Mouse (Mus musculus) olfactory bulb, adult 2 months (tissue): ENCODE data around the gene 4833439L19Rik. TPM values are rescaled to one million over a fixed set of nuclear protein-coding genes. Genes with fewer than 3 reads are reported as not detected.
A peak's percentile ranks its signal among the peaks of the same experiment; 100 is the strongest.

Experiments
- H3K27ac ChIP-seq: fragments of 200-500 bp; 2 replicates; pipeline ENCODE4 v1.5.1; 2012; ENCODE audit warnings: low read depth, low read length; ENCODE audit not compliant: insufficient read depth
- H3K4me1 ChIP-seq: fragments of 200-500 bp; 2 replicates; pipeline ENCODE4 v1.6.1; 2012; ENCODE audit warnings: low read length; ENCODE audit not compliant: control insufficient read depth, insufficient read depth
- H3K4me3 ChIP-seq: fragments of 200-500 bp; 2 replicates; pipeline ENCODE4 v1.5.1; 2012; ENCODE audit warnings: mild to moderate bottlenecking, low read depth, low read length, moderate library complexity; ENCODE audit not compliant: insufficient read depth
- CTCF ChIP-seq: fragments of 200-500 bp; IDR thresholded peaks from 2 replicates; pipeline ENCODE4 v1.5.1; 2012; ENCODE audit warnings: low read depth, mild to moderate bottlenecking, low read length, moderate library complexity; ENCODE audit not compliant: insufficient read depth
- POLR2A ChIP-seq: fragments of 200-500 bp; IDR thresholded peaks from 2 replicates; pipeline ENCODE4 v1.6.1; 2012; ENCODE audit warnings: mild to moderate bottlenecking, low read depth, low read length, moderate library complexity; ENCODE audit not compliant: insufficient read depth
- WGBS: fragments of 180-500 bp; shearing (Covaris S2); methylation state at CpG from one replicate; pipeline ENCODE4 v1.1.7; 2018; 5-methylcytosine and 5-hydroxymethylcytosine counted together
- polyA plus RNA-seq: library from polyadenylated mRNA; stranded (reverse); fragments of >200 nt; gene quantifications from 2 replicates; pipeline ENCODE4 v1.2.4, GENCODE M21; 2012; ENCODE audit warnings: low replicate concordance; ENCODE audit not compliant: missing spikeins, insufficient read depth, insufficient read length

The 4833439L19Rik gene
- polyA plus RNA-seq, 1 experiment: not detected

DNA sequence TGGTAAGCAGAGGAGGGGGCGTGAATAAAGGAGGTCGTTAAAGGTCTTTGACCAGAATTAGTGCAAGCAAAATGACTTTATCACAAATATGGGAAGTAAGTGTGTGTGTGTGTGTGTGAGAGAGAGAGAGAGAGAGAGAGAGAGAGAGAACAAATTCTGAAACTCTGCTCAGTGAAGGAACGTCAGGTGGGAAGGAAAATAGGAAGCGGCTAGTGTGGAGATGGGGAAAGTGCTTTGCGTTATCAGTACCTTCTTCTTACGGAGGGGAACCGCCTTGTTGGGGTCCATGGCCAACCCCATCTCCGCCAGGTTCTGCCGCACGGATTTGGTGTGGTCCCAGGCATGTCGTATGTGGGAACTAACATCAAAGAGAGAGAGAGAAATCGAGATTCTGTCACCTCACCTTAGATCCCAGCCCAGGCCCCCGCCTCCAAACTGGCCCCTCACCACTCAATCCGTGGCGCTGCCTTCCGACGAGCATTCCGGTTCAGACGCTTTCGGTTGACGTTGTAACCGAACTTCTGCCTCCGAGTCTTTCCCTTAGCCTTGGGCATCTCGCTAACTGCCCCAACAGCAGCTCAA is 24.3 kb upstream of the 4833439L19Rik start:
- WGBS: 1% methylated on average over 24 of the region's 24 CpGs
- Histone ChIP-seq H3K4me1 (peaks cover 3% of the 10 kb centered on the region; the same call in 1 of the 2 replicates), H3K27ac (no peak overlapping the region), H3K4me3 (peak overlapping the region; percentile 84)
- no peak for TF ChIP-seq CTCF
- TF ChIP-seq POLR2A: 0 out of 2 replicates have a peak, but pooled peaks have one; percentile 4

DNA sequence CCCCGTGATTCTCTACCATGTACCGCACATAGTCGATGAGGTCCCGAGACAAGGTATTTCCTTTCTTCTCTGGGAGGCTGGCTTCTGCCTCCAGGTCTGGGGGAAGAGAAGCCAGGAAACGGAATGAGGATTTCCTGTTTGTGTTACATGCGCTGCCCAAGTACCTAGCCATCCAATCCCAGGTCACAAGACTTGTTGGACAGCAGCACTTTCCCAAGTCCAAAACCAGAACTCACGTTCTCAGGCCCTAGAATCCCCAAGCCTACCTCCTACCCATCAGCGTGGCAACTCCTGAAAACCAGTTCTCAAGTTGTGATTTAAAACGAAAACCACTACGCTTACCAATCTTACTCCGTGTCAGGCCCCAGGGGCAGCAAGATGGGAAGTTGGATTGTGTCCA is 20.6 kb upstream of the 4833439L19Rik start:
- H3K27ac ChIP-seq: no peak overlapping the region
- no peaks in the 10 kb centered on the region for H3K4me1 ChIP-seq
- no peak for TF ChIP-seq POLR2A
- TF ChIP-seq CTCF: no peak
- 94% methylated on average over 11 of the region's 11 CpGs for WGBS
- no peak overlapping the region for H3K4me3 ChIP-seq

DNA sequence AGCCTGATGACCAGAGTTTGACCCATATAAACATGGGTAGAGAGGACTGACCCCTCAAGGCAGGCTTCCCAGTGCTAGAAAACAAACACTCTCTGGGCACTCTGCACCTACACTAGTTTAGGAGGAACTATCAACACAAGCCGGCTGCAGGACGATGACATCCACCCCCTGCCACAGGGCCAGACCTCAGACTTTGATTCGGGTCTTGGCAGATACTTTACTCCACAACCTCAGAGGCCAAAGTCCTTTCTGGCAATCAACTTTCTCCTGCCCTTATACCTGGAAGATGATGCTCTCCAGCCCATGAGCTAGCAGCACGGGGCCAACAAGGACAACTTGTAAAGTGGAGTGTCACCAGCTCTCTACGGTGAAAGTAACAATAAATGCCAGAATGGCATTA is 17.6 kb upstream of the 4833439L19Rik start:
- WGBS: 91% methylated on average over 5 of the region's 5 CpGs
- no peak for TF ChIP-seq CTCF
- no peak for TF ChIP-seq POLR2A
- H3K4me1 ChIP-seq: no peaks in the 10 kb centered on the region
- H3K27ac ChIP-seq: no peak overlapping the region
- H3K4me3 ChIP-seq: no peak overlapping the region

- Histone ChIP-seq H3K27ac (no peak overlapping the region), H3K4me3 (no peak overlapping the region), H3K4me1 (no peaks in the 10 kb centered on the region)
- 31% methylated on average over 10 of the region's 10 CpGs for WGBS
- TF ChIP-seq POLR2A (no peak), CTCF (no peak)
Observed at GRCm38 (mm10) chr13:54582126-54582525, 16.9 kb upstream of the 4833439L19Rik start.

- no peak for TF ChIP-seq CTCF
- TF ChIP-seq POLR2A: no peak
- Histone ChIP-seq H3K27ac (no peak overlapping the region), H3K4me1 (no peaks in the 10 kb centered on the region), H3K4me3 (no peak overlapping the region)
- WGBS: 75% methylated on average over 2 of the region's 2 CpGs
Observed at GRCm38 (mm10) chr13:54581385-54581784, 16.1 kb upstream of the 4833439L19Rik start.

DNA sequence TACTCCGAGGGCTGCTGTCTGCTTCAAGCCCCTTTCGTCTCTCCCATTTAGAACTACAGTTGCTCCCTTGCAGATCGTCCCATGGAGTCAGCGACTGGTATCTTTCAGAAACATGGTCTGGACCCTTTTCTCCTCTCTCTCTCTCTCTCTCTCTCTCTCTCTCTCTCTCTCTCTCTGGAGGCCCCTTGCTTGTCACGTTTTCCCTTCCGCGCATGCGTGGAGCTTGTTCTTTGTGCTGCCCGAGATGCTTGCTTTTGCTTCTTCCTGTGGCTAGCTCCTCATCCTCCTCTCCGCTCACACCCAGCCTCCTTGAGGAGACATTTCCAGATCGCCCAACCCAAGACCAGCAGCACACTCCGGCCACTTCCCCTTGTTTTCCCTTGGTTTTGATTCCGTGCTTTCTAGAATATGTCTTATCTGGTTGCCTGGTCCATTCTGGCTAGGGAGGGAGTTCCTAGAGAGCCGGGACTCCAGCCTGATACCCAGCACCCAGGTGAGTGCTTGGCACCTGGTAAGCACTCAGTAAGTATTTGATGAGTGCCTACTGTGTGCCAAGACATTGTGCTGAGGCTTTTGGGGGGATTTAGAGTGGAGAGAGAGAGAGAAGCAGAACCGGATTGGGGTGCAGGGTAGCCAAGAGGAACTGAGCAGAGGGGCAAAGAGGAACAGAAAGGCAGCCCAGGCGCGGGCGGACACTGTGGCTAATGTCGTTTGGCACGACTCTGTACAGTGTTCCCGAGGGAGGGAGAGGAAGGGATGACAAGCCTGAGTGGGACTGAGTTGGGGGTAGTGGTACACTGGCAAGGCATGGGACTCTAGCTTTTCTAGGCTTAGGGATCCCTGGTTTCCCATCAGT is 12.6 kb upstream of the 4833439L19Rik start:
- peaks cover 4% of the 10 kb centered on the region for H3K4me1 ChIP-seq
- H3K27ac ChIP-seq: no peak overlapping the region
- TF ChIP-seq POLR2A: no peak
- no peak for TF ChIP-seq CTCF
- 82% methylated on average over 21 of the region's 21 CpGs for WGBS
- H3K4me3 ChIP-seq: no peak overlapping the region

DNA sequence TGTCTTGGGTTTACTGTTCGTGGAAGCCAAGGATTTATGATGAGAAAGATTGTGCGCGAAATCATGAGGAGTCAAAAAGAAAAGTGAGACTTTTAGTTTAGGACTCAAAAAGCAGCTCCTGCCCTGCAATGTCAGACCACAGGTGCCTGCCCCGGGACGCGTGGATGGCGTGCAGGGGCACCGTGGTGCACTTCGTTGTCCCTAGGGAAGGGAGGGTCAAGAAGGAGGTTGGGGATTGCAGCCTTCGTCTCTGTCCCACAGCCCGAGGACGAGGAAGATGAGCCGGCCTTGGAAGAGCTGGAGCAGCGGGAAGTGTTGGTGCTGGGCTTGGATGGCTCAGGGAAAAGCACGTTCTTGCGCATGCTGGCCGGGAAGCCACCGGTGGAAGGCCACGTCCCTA is 10.3 kb upstream of the 4833439L19Rik start:
- Histone ChIP-seq H3K27ac (no peak overlapping the region), H3K4me1 (peaks cover 4% of the 10 kb centered on the region), H3K4me3 (peak overlapping the region; percentile 79)
- TF ChIP-seq CTCF: no peak
- TF ChIP-seq POLR2A: no peak
- WGBS: 2% methylated on average over 19 of the region's 19 CpGs

- no peak within 1 kb of the TSS for H3K27ac ChIP-seq
Observed at GRCm38 (mm10) chr13:54574854-54575481, 9.7 kb upstream of the 4833439L19Rik start, which contains the start of gene Arl10. Gene Arl10, plus strand, starts transcription at chr13:54575015.

GRCm38 (mm10) chr13:54572621-54573020 is 7.4 kb upstream of the 4833439L19Rik start:
- 74% methylated on average over 4 of the region's 4 CpGs for WGBS
- TF ChIP-seq POLR2A (no peak), CTCF (no peak)
- Histone ChIP-seq H3K4me1 (peaks cover 4% of the 10 kb centered on the region), H3K4me3 (no peak overlapping the region), H3K27ac (no peak overlapping the region)

More at GRCm38 (mm10) chr13:54574854-54575481, 9.7 kb upstream of the 4833439L19Rik start, which contains the start of gene Arl10:
- WGBS: under 1% methylated on average over 55 of the region's 55 CpGs
- TF ChIP-seq POLR2A: 0 out of 2 replicates have a peak, but pooled peaks have one; percentile 43
- no peak for TF ChIP-seq CTCF
- Histone ChIP-seq H3K4me1 (peaks cover 4% of the 10 kb centered on the region), H3K4me3 (peak within 1 kb of the TSS; percentile 79)
